Mouse (Mus musculus) lung, postnatal 25 days (tissue): Measurements from ENCODE around the gene Pet117.

Experiments
- DNase-seq: peaks from one replicate; pipeline ENCODE4 v3.0.0; 2022; ENCODE audit warnings: low spot score

Pet117 gene

DNA sequence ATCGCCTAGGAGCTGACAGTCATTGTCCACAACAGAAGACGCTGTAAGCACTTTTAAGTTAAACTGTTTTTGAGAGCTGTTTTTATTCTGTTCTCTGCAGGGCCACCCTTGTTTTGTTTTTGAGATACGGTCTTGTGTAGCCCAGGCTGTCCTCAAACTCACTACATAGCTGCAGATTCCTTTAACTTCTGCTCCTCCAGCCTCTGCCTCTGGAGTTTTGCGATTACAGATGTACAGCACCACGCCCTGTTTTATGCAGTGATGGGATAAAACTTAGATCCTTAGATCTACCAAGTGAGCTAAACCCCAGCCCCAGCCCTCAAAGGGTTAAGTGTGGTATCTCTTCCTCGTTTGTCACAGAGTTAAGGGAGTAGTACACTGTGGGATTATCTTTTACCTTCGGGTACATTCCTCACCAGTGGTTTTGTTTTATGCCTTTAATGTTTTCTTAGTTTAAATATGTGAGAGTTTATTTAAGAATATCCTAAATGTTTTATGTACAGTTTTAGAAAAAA lies 13.9 kb downstream of the Pet117 start:
- DNase-seq, result no peak

DNA sequence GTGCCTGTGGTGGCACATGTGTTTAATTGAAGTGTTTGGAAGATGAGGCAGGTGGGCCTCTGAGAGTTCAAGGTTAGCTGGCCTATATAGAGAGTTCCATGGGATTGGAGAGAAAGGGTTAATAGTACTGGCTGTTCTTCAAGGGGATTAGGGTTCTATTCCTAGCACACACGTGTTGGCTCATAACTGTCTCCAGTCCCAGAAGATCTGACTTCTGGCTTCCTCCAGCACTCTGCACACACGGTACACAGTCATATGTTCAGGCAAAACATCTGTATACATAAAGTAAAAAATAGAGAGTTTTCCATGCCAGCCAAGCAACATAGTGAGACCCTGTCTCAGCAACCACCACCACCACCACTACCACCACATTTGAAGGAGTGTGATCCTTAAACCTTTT lies 17.5 kb downstream of the Pet117 start:
- DNase-seq, result no peak

DNA sequence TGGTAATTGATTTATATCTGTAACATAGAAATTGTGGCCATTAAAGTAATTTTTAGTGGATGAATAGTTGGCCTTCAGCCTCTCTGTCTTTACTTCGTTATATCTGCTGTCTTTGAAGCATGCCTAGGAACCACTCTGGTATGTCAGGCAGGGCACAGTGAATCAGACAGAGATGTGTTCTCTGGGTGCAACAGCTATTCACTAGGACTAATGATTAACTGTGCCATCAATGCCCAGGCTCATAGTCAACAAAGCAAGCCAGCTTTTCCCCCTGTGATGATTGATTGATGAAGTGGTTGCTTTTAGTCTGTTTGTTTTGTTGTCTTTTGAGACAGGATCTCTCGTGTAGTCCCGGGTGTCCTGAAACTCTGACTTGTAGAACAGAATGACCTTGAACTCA lies 19.6 kb downstream of the Pet117 start:
- no peak for DNase-seq

DNA sequence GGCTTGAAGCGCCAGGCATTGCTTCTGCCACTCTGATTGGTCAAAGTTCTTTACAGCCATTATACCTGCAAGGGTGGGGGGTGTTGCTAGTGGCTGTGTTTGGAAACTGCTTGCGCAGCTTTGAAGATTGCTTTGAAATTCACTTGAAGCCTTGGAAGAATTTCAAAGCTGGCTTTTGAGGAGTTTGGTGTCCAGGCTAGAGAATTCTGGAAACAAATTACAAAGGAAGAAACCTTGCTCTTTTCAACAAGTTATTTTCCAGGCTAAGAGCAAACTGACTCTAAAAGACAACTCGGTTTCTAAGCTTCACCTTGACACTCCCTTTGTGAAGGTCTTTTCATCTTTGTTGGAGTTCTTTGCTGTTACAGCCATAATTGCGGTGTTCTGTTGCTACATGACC lies 30.7 kb downstream of the Pet117 start:
- no peak for DNase-seq

DNA sequence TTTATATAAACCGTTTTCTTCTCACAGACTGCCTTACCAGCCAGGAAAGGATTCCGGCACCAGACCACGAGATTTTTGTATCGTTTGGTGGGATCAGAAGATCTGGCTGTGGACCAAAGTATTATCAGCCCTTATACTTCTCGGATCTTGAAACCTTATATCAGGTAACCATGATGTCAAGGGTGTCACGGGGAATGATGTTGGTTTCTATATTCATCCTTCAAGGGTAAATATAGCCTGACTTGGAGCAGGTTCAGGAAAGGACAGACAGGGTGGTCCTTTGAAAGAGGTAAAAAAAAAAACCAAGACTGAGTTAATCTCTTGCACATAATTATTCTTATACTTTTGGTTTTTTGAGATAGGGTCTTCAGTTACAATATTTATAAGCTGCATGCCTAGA lies 31.9 kb downstream of the Pet117 start:
- no peak for DNase-seq

DNA sequence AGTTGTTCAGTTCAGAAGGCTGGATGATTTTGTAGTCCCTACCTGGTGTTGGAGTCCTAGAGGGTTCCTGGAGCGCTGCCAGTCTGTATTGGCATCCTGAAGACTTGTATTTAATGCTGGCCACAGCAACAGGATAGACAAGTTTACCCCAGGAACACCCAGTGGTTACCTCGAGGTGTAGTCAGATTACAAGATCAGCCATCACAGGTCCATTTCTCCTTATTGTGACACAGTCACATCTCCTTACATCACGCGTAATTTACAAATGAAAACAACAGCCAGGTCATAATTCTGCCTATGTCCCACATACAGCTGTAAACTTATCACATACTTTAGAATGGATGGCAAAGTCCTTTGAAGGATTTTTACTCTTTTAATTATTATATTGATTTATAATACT lies 40.2 kb downstream of the Pet117 start:
- DNase-seq, result no peak

DNA sequence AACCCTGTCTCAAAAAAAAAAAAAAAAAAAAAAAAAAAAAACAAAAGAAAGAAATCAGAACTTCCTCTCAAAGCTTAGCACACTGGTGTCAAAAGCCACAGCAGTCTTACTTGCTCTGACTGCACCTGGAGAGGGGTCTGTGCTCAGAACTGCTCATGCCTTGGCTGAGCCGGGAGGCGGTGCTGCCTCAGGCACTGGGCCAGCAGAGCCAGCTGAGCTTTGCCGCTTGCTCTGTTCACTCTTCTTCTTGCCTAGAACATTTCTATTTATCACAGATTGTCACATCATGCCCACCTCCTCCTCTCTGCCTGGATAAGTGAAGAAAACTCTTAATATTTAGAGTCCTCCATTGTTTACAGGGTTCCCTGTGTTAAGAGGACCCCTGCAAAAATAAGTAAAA lies 41.8 kb downstream of the Pet117 start:
- no peak for DNase-seq

DNA sequence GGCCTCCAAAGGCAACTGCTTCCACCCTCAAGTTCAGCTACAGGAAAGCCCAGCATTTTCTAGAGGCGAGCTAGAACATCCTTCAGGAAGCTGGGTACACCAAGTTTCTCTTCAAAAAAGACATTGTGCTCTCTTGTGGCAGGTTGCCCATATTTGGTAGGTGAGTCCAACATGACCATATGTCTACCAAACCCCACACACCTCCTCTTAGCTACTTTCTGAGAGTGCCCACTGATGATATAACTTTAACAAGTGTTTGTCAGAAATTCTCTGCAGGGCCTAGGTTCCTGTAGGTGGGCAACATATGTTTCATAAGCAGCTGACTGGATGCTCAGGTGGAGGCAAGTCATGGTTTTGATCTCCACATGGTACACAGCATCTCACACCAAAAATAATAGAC lies 45.9 kb downstream of the Pet117 start:
- no peak for DNase-seq

DNA sequence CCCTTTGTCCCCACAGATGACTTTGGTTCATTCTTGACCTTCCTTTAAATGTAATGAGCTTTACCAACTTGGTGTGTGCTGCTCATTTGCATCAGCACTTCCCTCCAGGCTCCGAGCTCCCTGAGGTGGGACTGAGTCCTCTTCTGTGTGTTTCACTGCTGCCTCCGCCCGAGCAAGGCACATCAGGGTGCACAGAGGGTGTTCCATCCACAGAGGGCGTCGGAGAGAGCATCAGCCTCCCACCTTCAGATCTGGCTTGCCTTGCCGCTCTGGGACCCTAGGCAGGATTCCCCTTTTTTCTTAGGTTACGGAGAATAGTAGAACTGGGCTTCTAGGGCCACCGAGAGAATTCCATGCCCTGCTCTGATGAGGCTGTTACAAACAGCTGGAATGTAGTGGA lies 48.1 kb downstream of the Pet117 start:
- DNase-seq, result no peak

DNA sequence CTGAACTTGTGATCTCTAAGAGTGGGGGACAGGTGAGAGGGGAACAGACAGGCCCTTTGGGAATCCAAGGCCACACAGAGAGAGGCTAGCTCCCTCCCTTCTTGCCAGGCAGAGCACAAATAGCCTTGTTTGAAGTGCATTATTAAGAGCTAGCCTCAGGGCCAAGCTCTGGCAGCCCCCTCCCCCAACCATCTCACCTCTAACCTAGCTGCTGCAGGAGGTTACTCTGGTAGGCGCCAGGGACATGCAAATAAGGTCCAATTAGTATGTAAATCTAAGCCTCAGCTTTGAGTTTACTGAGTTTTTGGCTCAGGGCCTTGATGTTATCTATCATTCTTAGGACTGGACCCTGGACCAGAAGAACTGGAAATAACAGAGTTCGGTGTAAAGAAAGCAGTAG lies 49.3 kb downstream of the Pet117 start:
- no peak for DNase-seq

DNA sequence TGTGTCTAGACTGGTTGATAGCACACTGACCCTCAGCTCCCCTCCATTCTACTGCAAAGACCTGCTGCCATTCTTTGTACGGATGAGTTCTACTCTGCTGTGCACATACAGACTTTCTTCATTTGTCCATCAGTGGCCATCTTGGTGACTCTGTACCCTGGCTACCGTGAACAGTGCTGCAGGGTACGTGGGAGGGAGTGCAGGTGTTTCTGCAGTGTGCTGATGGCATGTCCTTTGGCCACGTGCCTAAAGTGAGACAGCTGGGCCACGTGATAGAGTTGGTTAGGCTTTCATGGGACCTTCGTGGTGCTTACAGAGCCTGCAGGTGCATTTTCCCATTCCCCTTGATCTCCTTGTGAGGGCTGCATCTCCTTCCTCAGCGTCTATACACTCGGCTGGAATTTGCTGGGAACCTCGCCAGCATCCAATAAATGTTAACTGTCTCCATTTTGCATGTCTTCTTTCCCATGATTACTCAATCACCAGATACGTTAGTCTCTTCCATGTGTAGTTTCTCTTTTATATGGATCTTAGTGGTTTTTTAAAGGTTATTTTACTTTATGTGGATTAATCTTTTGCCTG lies 53.4 kb downstream of the Pet117 start:
- DNase-seq, result no peak
